Mouse (Mus musculus) left cerebral cortex, postnatal 14 days (tissue): ENCODE measurements around the gene Kcnma1. TPM values are rescaled to one million over a fixed set of nuclear protein-coding genes. Genes with fewer than 3 reads are reported as not detected.

Experiments used
- DNase-seq, 2 experiments: peaks; one replicate each; pipeline ENCODE4 v3.0.0; 2021 to 2022; ENCODE audit warnings: low spot score in 2 of 2, mixed read lengths in 1 of 2
- intact Hi-C: fragments of 180-260 bp; cut with DNase I; formaldehyde crosslinking; loops from one replicate; pipeline ENCODE4 v1.15.1; 2025
- total RNA-seq, 2 experiments: library from RNA; stranded (reverse); gene quantifications; 2 replicates each; pipeline ENCODE4 v1.2.3; 2021

The Kcnma1 gene
- total RNA-seq, 2 experiments from 2014 or later, result 164 to 187 TPM

- no peak for DNase-seq
- intact Hi-C loops, result no loop called here
Measured at GRCm38 (mm10) chr14:23806378-23806777, 207.9 kb downstream of the Kcnma1 start.

GRCm38 (mm10) chr14:23796878-23797277 is 217.4 kb downstream of the Kcnma1 start:
- DNase-seq, result peak; percentile 48 to 79
- intact Hi-C loops, result loop anchor here (10.0 kb wide), 1 partner anchor 98 kb away; no protein-coding TSS in a partner anchor

GRCm38 (mm10) chr14:23792674-23793073 is 221.6 kb downstream of the Kcnma1 start:
- no peak for DNase-seq
- intact Hi-C loops, result loop anchor here (5.0 to 10.0 kb wide), 2 partner anchors 50 to 102 kb away; no protein-coding TSS in a partner anchor

GRCm38 (mm10) chr14:23792076-23792475 is 222.2 kb downstream of the Kcnma1 start:
- intact Hi-C loops, result loop anchor here (5.0 to 10.0 kb wide), 2 partner anchors 50 to 103 kb away; no protein-coding TSS in a partner anchor

GRCm38 (mm10) chr14:23791261-23791691 is 223.0 kb downstream of the Kcnma1 start:
- intact Hi-C loops, result loop anchor here (2.0 to 10.0 kb wide), 3 partner anchors 51 to 212 kb away; no protein-coding TSS in a partner anchor
- DNase-seq, result peak; percentile 81 to 82

More at GRCm38 (mm10) chr14:23792076-23792475, 222.2 kb downstream of the Kcnma1 start:
- DNase-seq, result no peak

- intact Hi-C loops, result loop anchor here (10.0 kb wide), 1 partner anchor 202 kb away; no protein-coding TSS in a partner anchor
- no peak for DNase-seq
Measured at GRCm38 (mm10) chr14:23786687-23787073, 227.6 kb downstream of the Kcnma1 start.

- intact Hi-C loops, result loop anchor here (10.0 kb wide), 1 partner anchor 201 kb away; no protein-coding TSS in a partner anchor
- DNase-seq, result peak; percentile 37 to 65
Measured at GRCm38 (mm10) chr14:23785921-23786686, 228.2 kb downstream of the Kcnma1 start.

- intact Hi-C loops, result loop anchor here (10.0 kb wide), 1 partner anchor 198 kb away; no protein-coding TSS in a partner anchor
- peak; percentile 53 to 71 for DNase-seq
Measured at GRCm38 (mm10) chr14:23782845-23783609, 231.3 kb downstream of the Kcnma1 start.

GRCm38 (mm10) chr14:23774542-23774941 is 239.7 kb downstream of the Kcnma1 start:
- DNase-seq, result no peak
- intact Hi-C loops, result no loop called here

- DNase-seq, result no peak
- intact Hi-C loops, result no loop called here
Measured at GRCm38 (mm10) chr14:23772685-23773084, 241.6 kb downstream of the Kcnma1 start.

GRCm38 (mm10) chr14:23771794-23772193 is 242.5 kb downstream of the Kcnma1 start:
- no peak for DNase-seq
- intact Hi-C loops, result no loop called here

- no peak for DNase-seq
- intact Hi-C loops, result no loop called here
Measured at GRCm38 (mm10) chr14:23762471-23762870, 251.8 kb downstream of the Kcnma1 start.

- peak; percentile 20 to 28 for DNase-seq
- intact Hi-C loops, result no loop called here
Measured at GRCm38 (mm10) chr14:23759626-23760025, 254.7 kb downstream of the Kcnma1 start.

GRCm38 (mm10) chr14:23758421-23758820 is 255.9 kb downstream of the Kcnma1 start:
- intact Hi-C loops, result no loop called here
- DNase-seq, result no peak

- intact Hi-C loops, result no loop called here
Measured at GRCm38 (mm10) chr14:23748011-23748410, 266.3 kb downstream of the Kcnma1 start.

GRCm38 (mm10) chr14:23746976-23747375 is 267.3 kb downstream of the Kcnma1 start:
- intact Hi-C loops, result no loop called here
- DNase-seq, result no peak

More at GRCm38 (mm10) chr14:23748011-23748410, 266.3 kb downstream of the Kcnma1 start:
- no peak for DNase-seq

GRCm38 (mm10) chr14:23741531-23741930 is 272.8 kb downstream of the Kcnma1 start:
- intact Hi-C loops, result no loop called here
- DNase-seq, result no peak

- intact Hi-C loops, result no loop called here
- no peak for DNase-seq
Measured at GRCm38 (mm10) chr14:23734200-23734599, 280.1 kb downstream of the Kcnma1 start.

- no peak for DNase-seq
- intact Hi-C loops, result no loop called here
Measured at GRCm38 (mm10) chr14:23729377-23729776, 284.9 kb downstream of the Kcnma1 start.
